Mouse (Mus musculus): ENCODE data around the gene Ttyh3.

DNA sequence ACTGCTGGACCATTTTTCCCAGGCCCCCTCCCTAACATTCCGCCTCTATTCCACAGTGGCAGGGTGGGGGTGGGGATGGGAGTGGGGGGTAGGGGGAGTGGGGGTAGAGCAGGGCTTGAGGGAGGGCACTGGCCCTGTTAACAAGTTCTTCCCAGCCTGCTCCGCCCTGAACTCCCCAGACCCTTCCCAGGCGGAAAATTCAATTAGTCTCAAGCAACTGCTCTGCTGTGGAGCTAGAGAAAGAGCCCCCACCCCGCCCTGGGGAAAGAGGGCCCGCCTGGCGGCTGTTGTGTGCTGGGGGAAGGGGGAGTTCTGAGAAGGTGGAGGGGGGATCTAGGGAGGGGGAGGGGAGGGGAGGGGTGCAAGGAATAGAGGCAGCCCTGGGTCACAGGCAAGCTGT, 69.1 kb downstream of the Ttyh3 start:
- TF ChIP-seq CTCF (IDR thresholded peaks at IDR 0.05; ENCODE audit: extremely low read depth, insufficient read length, insufficient replicate concordance, low read depth, low read length) (no peak), POLR2A (IDR thresholded peaks at IDR 0.05; ENCODE audit: low read depth, low read length) (no peak)

Data from small intestine, adult 2 months (tissue).